Mouse (Mus musculus): ENCODE data around the gene Olfr1373.

- TF ChIP-seq EP300 (optimal IDR thresholded peaks at IDR 0.05) (no peak), CTCF (IDR thresholded peaks at IDR 0.05; ENCODE audit: low read depth) (no peak)
Measured at GRCm38 (mm10) chr11:52127169-52127568, 18.2 kb downstream of the Olfr1373 start.

Measured in stomach, postnatal 0 days (tissue).